Mouse (Mus musculus): ENCODE data around the gene Sgcd. TPM values are rescaled to one million over a fixed set of nuclear protein-coding genes. Genes with fewer than 3 reads are reported as not detected.
A peak's percentile ranks its signal among the peaks of the same experiment; 100 is the strongest.

Gene Sgcd
- polyA plus RNA-seq (2015; fragmentation: Nextera tagmentation; extraction: Ambion mirVana): 0.14 and 0.25 TPM in 2 replicates

DNA sequence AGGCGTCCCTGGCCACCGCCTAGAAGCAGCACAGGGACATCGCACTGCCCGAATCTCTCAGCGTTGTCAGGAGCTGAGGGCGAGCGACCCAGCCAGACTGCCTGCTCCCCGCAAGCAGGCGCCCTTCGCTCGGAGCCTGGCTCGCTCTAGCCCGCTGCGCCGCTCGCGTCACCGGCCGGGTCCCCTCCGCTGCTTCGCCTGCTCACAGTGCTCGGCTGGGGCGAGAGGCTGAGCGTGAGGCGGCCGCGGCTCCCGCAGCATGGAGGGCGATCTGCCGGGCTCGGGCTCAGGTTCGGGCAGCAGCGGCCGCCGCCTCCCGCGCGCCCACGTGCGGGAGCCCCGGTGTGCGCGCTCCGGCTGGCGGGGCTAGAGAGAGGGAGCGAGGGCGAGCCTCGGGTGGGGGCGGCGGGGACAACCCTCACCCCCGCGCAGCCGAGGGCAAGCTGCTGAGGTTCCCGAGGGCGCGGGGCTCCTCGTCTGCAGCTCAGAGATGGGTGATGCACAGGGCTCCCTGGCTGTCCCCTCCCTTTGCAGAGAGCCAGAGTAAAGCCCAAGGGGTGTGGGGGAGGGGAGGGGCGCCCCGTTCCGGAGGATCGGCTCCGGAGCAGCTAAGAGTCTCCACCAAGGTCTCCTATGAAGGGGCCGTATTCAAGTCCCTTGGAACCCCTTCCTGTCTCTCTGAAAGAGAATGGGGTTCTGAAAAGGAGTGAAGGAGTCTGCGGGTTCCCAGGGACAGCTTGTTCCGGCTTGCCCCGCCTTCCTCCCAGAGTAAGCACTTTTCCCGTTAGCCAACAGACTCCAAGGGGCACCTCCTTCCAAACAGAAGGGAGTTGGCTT lies at the start of gene Sgcd:
TSS of gene Sgcd (minus strand) at position 273 of the 837 bp plus-strand sequence.
- peak within 1 kb of the TSS; percentile 57 for H3K4me2 ChIP-seq
- ATAC-seq (ENCODE audit: low read depth) (no peak), DNase-seq (no peak)
- no peaks in the 10 kb centered on the region for H3K9me3 ChIP-seq (replicated peaks)
- peaks cover 40% of the 10 kb centered on the region for H3K27me3 ChIP-seq
- no peak within 1 kb of the TSS for H3K9ac ChIP-seq
- no peaks in the 10 kb centered on the region for H3K36me3 ChIP-seq
- H3K4me3 ChIP-seq (replicated peaks): peak within 1 kb of the TSS; percentile 50
- no peak within 1 kb of the TSS for H3K27ac ChIP-seq
- H3K4me1 ChIP-seq (replicated peaks): no peaks in the 10 kb centered on the region
- WGBS (ENCODE audit: insufficient replicate concordance): 2% methylated on average over 49 of the region's 67 CpGs

DNA sequence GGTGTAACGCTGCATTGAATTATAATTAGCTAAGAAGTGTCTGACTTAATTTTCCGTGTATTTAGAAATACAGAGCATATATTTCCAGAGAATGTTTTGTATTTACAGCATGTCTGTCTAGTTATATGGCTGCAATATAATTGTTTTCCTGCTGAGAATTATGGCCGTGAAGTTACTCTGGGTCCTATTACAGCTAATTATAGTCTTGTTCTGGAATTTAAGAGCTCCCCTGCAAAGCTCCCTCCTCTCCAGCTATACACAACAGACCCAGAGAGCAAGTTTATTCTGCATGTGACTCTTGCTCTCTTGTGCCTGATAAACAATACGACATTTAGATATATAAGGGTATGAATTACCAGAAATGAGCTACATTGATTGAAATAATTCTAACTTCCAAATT lies 49.3 kb upstream of the Sgcd start:
- no peak overlapping the region for H3K4me2 ChIP-seq
- no peaks in the 10 kb centered on the region for H3K4me1 ChIP-seq (replicated peaks)
- no peak overlapping the region for H3K9ac ChIP-seq
- no peaks in the 10 kb centered on the region for H3K27me3 ChIP-seq
- no peaks in the 10 kb centered on the region for H3K9me3 ChIP-seq (replicated peaks)
- DNase-seq (no peak), ATAC-seq (ENCODE audit: low read depth) (no peak)
- 58% methylated on average over 4 of the region's 4 CpGs for WGBS (ENCODE audit: insufficient replicate concordance)
- no peaks in the 10 kb centered on the region for H3K36me3 ChIP-seq
- H3K27ac ChIP-seq: no peak overlapping the region
- H3K4me3 ChIP-seq (replicated peaks): no peak overlapping the region

DNA sequence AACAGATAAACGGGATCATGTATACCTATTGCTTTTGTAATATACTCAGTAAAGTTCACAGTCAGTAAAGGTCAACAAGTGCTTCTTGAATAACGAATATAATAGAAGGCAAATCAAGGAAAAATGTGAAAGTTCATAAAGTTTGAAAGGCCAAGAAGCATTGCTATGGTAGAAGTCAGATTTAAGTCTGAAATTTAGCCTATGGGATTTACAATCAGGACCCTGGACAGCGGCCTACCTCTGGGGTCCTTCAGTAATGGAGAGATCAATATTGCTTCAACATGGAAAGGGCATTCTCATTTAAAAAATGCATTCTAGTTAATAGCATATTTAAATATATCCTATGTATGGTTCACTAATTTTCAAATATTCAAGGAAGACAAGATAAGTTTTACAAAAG lies 24.1 kb upstream of the Sgcd start:
- Histone ChIP-seq H3K9ac (no peak overlapping the region), H3K9me3 (replicated peaks) (no peaks in the 10 kb centered on the region), H3K36me3 (no peaks in the 10 kb centered on the region), H3K4me3 (replicated peaks) (no peak overlapping the region), H3K27ac (no peak overlapping the region), H3K27me3 (no peaks in the 10 kb centered on the region), H3K4me2 (no peak overlapping the region), H3K4me1 (replicated peaks) (no peaks in the 10 kb centered on the region)
- ATAC-seq (ENCODE audit: low read depth) (no peak), DNase-seq (no peak)
- 28% methylated on average over 3 of the region's 3 CpGs for WGBS (ENCODE audit: insufficient replicate concordance)

DNA sequence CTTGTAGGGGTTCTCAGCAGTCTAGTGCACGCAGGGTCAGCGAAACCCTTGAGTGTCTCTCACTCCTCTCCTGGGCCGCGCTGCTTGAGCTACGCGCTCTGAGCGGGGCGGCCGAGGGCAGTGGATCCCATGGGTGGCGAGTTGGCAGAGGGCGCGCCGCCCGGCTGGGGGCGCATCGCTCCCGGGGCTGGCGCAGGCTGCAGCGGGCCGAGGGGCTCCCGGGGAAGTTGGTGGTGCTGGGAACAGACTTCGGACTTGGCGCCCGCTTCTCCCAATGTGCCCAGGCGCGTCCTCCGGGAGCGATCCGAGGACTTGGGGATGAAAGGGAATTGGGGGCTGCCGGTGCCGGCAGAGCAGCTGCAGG lies 454 bp downstream of the Sgcd start:
- peaks cover 40% of the 10 kb centered on the region for H3K27me3 ChIP-seq
- H3K36me3 ChIP-seq: no peaks in the 10 kb centered on the region
- H3K4me1 ChIP-seq (replicated peaks): no peaks in the 10 kb centered on the region
- H3K9me3 ChIP-seq (replicated peaks): no peaks in the 10 kb centered on the region
- peak overlapping the region; percentile 57 for H3K4me2 ChIP-seq
- H3K27ac ChIP-seq: no peak overlapping the region
- WGBS (ENCODE audit: insufficient replicate concordance): 1% methylated on average over 31 of the region's 31 CpGs
- H3K4me3 ChIP-seq (replicated peaks): peak overlapping the region; percentile 50
- DNase-seq (no peak), ATAC-seq (ENCODE audit: low read depth) (no peak)
- H3K9ac ChIP-seq: no peak overlapping the region

DNA sequence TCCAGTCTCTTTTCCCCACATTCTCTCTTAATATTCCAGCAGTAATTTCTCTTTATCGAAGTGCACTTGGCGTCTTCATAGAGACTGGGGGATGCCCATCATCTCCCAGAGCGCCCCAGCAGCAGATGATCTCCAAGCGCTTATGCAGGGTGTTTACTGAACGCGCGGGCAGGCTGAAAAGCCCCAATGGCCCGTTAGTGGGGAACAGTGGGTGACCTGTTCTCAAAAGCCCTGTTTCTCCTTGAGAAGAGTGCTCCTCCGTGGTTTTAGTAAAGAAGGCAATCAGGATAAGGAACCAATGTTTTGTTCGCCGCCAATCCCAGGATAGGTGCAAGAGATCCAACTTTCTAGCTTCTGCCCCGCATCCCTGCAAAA lies 889 bp downstream of the Sgcd start:
- Histone ChIP-seq H3K27me3 (peaks cover 40% of the 10 kb centered on the region), H3K9ac (no peak overlapping the region), H3K36me3 (no peaks in the 10 kb centered on the region), H3K4me2 (peak overlapping the region; percentile 57; the same call in 1 of the 2 replicates), H3K4me1 (replicated peaks) (no peaks in the 10 kb centered on the region), H3K9me3 (replicated peaks) (no peaks in the 10 kb centered on the region), H3K4me3 (replicated peaks) (peak overlapping the region; percentile 50; the same call in 1 of the 2 replicates), H3K27ac (no peak overlapping the region)
- DNase-seq (no peak), ATAC-seq (ENCODE audit: low read depth) (no peak)
- WGBS (ENCODE audit: insufficient replicate concordance): 10% methylated on average over 12 of the region's 12 CpGs

DNA sequence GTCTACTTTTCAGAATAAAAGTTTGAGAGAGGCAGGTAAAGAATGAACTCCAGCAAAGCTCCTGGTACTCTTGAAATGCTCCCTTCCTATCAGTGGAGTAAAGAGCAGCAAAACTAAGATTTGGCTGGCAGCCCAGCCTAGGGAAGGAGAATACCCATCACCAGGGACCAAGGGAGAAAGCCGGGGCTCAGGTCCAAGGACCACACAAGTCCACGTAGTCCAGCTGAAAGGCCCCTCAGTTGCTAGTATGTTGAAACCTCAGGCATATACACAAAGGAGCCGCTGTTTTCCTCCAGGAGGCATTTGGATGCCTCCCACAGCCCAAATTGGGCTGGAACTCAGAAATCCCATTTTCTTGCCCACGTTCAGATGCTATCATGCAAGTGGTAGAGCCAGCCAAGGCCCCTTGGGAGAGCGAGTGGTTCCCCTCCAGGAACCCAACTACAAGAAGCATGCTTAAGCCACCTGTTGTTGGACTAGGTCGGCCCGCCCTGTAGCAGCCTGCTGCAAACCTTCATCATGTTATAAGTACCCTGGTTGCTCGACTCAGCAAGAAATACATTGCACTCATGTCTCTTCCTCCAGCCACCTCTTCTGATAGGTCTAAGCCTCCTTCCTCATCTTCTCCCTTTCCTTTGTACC lies 1.4 kb downstream of the Sgcd start:
- H3K27ac ChIP-seq: no peak overlapping the region
- DNase-seq (no peak), ATAC-seq (ENCODE audit: low read depth) (no peak)
- H3K36me3 ChIP-seq: no peaks in the 10 kb centered on the region
- WGBS (ENCODE audit: insufficient replicate concordance): 49% methylated on average over 8 of the region's 8 CpGs
- H3K9ac ChIP-seq: no peak overlapping the region
- 0 out of 2 replicates have a peak overlapping the region, but pooled peaks have one; percentile 50 for H3K4me3 ChIP-seq (replicated peaks)
- no peak overlapping the region for H3K4me2 ChIP-seq
- no peaks in the 10 kb centered on the region for H3K4me1 ChIP-seq (replicated peaks)
- H3K9me3 ChIP-seq (replicated peaks): no peaks in the 10 kb centered on the region
- peaks cover 40% of the 10 kb centered on the region for H3K27me3 ChIP-seq

DNA sequence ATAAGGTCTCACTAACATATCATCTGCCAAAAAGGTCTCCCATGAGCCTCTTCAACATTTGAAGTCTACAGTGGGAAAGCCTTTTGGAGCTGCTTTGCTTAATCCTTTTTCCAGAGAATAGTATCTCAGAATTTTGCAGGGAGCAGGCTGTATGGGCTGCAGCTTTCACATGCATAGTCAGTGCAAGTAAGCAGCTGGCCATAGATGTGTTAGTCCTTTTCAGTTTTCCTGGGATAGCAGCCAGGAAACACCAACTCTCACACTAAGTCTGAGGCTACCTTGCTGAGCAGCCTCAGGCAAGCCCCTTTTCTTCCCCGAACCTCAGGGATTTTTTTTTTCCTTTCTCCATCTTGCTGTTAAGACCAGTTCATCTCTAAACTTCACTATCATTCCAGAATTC lies 6.6 kb downstream of the Sgcd start:
- no peak overlapping the region for H3K27ac ChIP-seq
- no peak overlapping the region for H3K4me2 ChIP-seq
- no peak for ATAC-seq (ENCODE audit: low read depth)
- no peak overlapping the region for H3K4me3 ChIP-seq (replicated peaks)
- H3K9ac ChIP-seq: no peak overlapping the region
- DNase-seq: no peak
- H3K36me3 ChIP-seq: no peaks in the 10 kb centered on the region
- no peaks in the 10 kb centered on the region for H3K9me3 ChIP-seq (replicated peaks)
- WGBS (ENCODE audit: insufficient replicate concordance): 52% methylated on average over 1 of the region's 1 CpGs
- H3K27me3 ChIP-seq: peaks cover 8% of the 10 kb centered on the region
- H3K4me1 ChIP-seq (replicated peaks): no peaks in the 10 kb centered on the region

DNA sequence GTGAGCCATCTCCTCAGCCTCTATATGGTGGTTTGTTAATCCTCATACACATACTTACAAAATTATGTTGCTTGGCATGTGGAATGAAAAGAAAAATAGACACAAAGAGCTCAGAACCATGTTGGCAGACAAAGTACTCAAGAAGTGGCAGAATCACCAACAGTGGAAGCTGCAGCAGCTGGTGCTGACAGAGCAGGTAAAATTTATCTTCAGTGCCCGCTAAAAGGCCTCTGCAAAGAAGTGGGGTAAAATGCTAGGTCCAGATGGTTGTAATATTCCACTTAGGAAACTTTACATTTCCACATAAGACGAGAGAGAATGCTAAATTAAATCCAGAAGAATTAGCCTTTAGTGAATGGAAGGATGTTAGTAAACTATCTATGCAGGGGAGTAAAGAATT lies 7.7 kb downstream of the Sgcd start:
- H3K27me3 ChIP-seq: no peaks in the 10 kb centered on the region
- 43% methylated on average over 2 of the region's 2 CpGs for WGBS (ENCODE audit: insufficient replicate concordance)
- no peak overlapping the region for H3K27ac ChIP-seq
- H3K4me2 ChIP-seq: no peak overlapping the region
- ATAC-seq (ENCODE audit: low read depth) (no peak), DNase-seq (no peak)
- H3K9me3 ChIP-seq (replicated peaks): no peaks in the 10 kb centered on the region
- H3K4me3 ChIP-seq (replicated peaks): no peak overlapping the region
- H3K4me1 ChIP-seq (replicated peaks): no peaks in the 10 kb centered on the region
- no peaks in the 10 kb centered on the region for H3K36me3 ChIP-seq
- H3K9ac ChIP-seq: no peak overlapping the region

DNA sequence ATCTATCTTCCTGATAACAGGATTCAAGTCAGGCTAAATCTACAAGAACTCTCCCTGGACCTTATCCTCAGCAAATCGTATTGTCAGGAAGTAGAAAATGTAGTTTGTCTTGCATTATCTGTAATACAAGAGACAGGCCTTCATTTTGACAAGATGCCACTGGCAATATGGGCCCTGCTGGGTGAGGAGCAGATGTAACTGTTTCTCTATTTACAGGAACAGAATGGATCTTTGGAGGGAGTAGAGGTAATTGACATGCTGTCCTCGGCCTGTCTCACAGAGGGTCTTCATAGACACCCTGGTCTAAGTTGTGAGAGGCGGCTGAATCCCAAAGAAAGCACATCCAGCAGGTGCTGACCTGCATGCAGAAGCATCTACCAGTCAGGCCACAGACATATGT lies 35.5 kb downstream of the Sgcd start:
- H3K4me2 ChIP-seq: no peak overlapping the region
- H3K9ac ChIP-seq: no peak overlapping the region
- no peaks in the 10 kb centered on the region for H3K9me3 ChIP-seq (replicated peaks)
- no peaks in the 10 kb centered on the region for H3K4me1 ChIP-seq (replicated peaks)
- no peak overlapping the region for H3K4me3 ChIP-seq (replicated peaks)
- WGBS (ENCODE audit: insufficient replicate concordance): 42% methylated on average over 3 of the region's 3 CpGs
- no peaks in the 10 kb centered on the region for H3K36me3 ChIP-seq
- ATAC-seq (ENCODE audit: low read depth) (no peak), DNase-seq (no peak)
- no peak overlapping the region for H3K27ac ChIP-seq
- no peaks in the 10 kb centered on the region for H3K27me3 ChIP-seq

DNA sequence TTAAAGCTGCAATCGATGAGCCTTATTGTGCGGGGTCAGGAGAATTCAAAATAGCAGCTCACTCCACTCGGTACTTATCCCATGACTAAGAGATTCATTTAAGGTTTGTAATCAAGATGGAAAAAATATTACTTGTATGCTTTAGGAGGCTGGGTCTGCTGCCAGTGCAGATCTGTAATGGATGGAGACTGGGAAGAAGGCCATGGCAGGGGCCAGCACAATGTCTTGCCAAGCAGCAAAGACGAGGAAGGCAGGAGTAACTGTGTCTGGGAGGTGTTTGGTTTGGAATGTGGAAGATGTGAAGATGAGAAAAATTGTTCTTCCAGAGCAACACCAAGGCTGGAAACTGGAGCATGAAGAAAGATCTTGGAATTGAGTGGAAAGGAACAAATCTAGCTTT lies 36.4 kb downstream of the Sgcd start:
- no peak overlapping the region for H3K27ac ChIP-seq
- DNase-seq (no peak), ATAC-seq (ENCODE audit: low read depth) (no peak)
- WGBS (ENCODE audit: insufficient replicate concordance): 65% methylated on average over 4 of the region's 4 CpGs
- H3K9me3 ChIP-seq (replicated peaks): no peaks in the 10 kb centered on the region
- no peak overlapping the region for H3K4me3 ChIP-seq (replicated peaks)
- no peaks in the 10 kb centered on the region for H3K4me1 ChIP-seq (replicated peaks)
- H3K36me3 ChIP-seq: no peaks in the 10 kb centered on the region
- no peak overlapping the region for H3K9ac ChIP-seq
- no peaks in the 10 kb centered on the region for H3K27me3 ChIP-seq
- no peak overlapping the region for H3K4me2 ChIP-seq

DNA sequence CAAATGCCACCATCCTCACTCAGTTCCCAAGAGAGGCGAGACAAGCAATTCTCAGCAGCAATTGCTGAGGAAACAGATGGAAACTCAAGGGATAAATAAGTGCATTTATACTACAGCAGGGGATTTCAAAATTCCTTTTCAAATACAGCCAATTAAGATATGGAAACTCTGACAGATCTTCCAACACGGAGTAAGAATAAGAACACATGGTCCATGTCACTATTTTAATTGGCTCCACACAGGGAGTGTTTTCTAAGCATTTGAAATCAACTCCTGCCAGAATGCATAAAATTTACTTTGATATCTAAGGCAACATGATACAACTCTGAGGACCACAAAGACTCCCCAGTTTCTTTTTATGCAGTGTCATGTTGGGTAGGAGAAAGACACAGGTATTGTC lies 49.0 kb downstream of the Sgcd start:
- WGBS (ENCODE audit: insufficient replicate concordance): 49% methylated on average over 2 of the region's 2 CpGs
- Histone ChIP-seq H3K4me1 (replicated peaks) (no peaks in the 10 kb centered on the region), H3K27ac (no peak overlapping the region), H3K4me3 (replicated peaks) (no peak overlapping the region), H3K9me3 (replicated peaks) (no peaks in the 10 kb centered on the region), H3K36me3 (no peaks in the 10 kb centered on the region), H3K4me2 (no peak overlapping the region), H3K27me3 (no peaks in the 10 kb centered on the region), H3K9ac (no peak overlapping the region)
- DNase-seq (no peak), ATAC-seq (ENCODE audit: low read depth) (no peak)

DNA sequence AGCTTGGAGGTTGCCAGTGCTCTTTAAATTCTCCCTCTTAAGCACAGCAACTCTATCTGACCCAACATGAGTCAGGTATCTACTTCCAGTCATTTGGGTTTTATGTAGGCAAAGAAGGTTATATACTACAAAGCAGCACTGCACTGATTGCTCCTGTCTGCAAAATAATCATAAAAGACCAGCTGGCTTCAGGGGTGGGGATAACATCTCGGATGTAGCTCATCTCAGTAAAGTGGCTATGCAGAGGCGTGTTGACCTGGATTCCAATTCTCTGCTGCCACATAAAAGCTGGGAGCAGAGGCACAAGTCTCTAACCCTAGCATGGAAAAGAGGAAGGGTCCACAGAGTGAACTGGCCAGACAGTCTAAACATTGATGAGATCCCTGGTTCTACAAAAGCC lies 71.2 kb downstream of the Sgcd start:
- Histone ChIP-seq H3K4me1 (replicated peaks) (no peaks in the 10 kb centered on the region), H3K36me3 (no peaks in the 10 kb centered on the region), H3K27me3 (no peaks in the 10 kb centered on the region), H3K4me2 (no peak overlapping the region), H3K27ac (no peak overlapping the region), H3K9me3 (replicated peaks) (no peaks in the 10 kb centered on the region), H3K9ac (no peak overlapping the region), H3K4me3 (replicated peaks) (no peak overlapping the region)
- WGBS (ENCODE audit: insufficient replicate concordance): 48% methylated on average over 2 of the region's 2 CpGs
- DNase-seq: no peak
- no peak for ATAC-seq (ENCODE audit: low read depth)

Data from liver, embryonic 13.5 days (tissue).